Mouse (Mus musculus) hindbrain, embryonic 10.5 days (tissue): ENCODE results near the gene Gm17359. TPM values are rescaled to one million over a fixed set of nuclear protein-coding genes. Genes with fewer than 3 reads are reported as not detected.

Source experiments
- DNase-seq: peaks from one replicate; pipeline ENCODE4 v3.0.0-alpha.2; 2017; ENCODE audit warnings: low spot score
- H3K27ac ChIP-seq: fragments of 300-500 bp; sonication (generic); 2 replicates; pipeline ENCODE4 v1.5.1; 2016; ENCODE audit warnings: mild to moderate bottlenecking, moderate library complexity
- H3K27me3 ChIP-seq: fragments of 300-500 bp; sonication (generic); 2 replicates; pipeline ENCODE4 v1.6.1; 2016; ENCODE audit warnings: mild to moderate bottlenecking; ENCODE audit not compliant: poor library complexity, insufficient read depth, severe bottlenecking
- H3K36me3 ChIP-seq: fragments of 300-500 bp; sonication (generic); 2 replicates; pipeline ENCODE4 v1.6.1; 2016; ENCODE audit warnings: mild to moderate bottlenecking, moderate library complexity
- H3K4me1 ChIP-seq: fragments of 300-500 bp; sonication (generic); replicated peaks from 2 replicates; pipeline ENCODE4 v1.6.1; 2016; ENCODE audit warnings: mild to moderate bottlenecking
- H3K4me3 ChIP-seq: fragments of 300-500 bp; sonication (generic); 2 replicates; pipeline ENCODE4 v1.5.1; 2016; ENCODE audit warnings: mild to moderate bottlenecking, moderate library complexity
- H3K9me3 ChIP-seq: fragments of 300-500 bp; sonication (generic); 2 replicates; pipeline ENCODE4 v1.6.1; 2016; ENCODE audit warnings: mild to moderate bottlenecking, moderate library complexity
- WGBS: fragments of 180-500 bp; shearing (Covaris S2); methylation state at CpG from one replicate; pipeline ENCODE4 v1.1.7; 2016; 5-methylcytosine and 5-hydroxymethylcytosine counted together
- polyA plus RNA-seq: library from polyadenylated mRNA; unstranded; fragments of >200 nt; fragmentation: Nextera tagmentation; extraction: Ambion mirVana; gene quantifications from 2 replicates; pipeline ENCODE4 v1.2.1, GENCODE M21; 2016

The Gm17359 gene
- polyA plus RNA-seq, 1 experiment from 2014 or later, result not detected

DNA sequence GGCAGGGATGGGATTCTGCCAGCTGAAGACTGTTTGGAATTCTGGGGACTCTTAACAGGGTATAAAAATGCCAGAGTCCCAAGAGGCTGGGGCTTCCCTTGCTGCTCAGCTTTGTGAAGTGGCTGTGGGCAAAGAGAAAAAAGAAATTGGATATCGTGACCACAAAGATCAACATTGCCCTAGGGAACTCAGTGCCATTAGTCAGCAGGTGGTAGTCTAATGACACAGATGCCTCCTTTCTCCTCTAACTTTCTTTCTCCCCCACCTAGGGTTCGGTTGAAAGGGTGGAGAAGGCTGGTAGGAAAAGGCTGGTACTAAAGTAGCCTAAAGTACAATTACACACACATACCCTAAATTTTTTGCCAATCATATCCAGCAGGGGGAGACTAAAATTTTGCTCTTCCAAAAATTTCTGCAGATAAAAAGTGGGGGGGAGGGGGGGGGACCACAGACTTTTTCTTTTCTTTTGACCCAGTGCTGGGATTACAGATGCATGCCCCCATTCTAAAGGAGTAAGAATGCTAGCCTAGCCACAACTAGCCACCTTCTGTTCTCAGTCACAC lies 164.8 kb downstream of the Gm17359 start:
- 81% methylated on average over 2 of the region's 2 CpGs for WGBS
- no peaks in the 10 kb centered on the region; the same call in 1 of the 2 replicates for H3K9me3 ChIP-seq
- peaks cover 8% of the 10 kb centered on the region for H3K4me1 ChIP-seq
- H3K27ac ChIP-seq, result no peak overlapping the region
- peaks cover 56% of the 10 kb centered on the region for H3K36me3 ChIP-seq
- no peak overlapping the region for H3K4me3 ChIP-seq
- no peak for DNase-seq
- no peaks in the 10 kb centered on the region for H3K27me3 ChIP-seq

Other genes starting within 250 kb of the Gm17359 start
- gene Rapgef2, start 50.1 kb upstream of the Gm17359 start, polyA plus RNA-seq, result 4.8 and 5.2 TPM in 2 replicates
- 5.0 and 5.8 TPM in 2 replicates for gene Fnip2, start 231.1 kb downstream of the Gm17359 start, polyA plus RNA-seq